Mouse (Mus musculus) liver, embryonic 13.5 days (tissue): ENCODE data around the gene Nedd9. TPM values are rescaled to one million over a fixed set of nuclear protein-coding genes. Genes with fewer than 3 reads are reported as not detected.

Experiments used
- ATAC-seq: fragments of 200-750 bp; cut with Nextera tagmentation; 2 replicates; pipeline ENCODE4 v1.8.0; 2017; ENCODE audit warnings: low read depth, mild to moderate bottlenecking, moderate number of reproducible peaks, moderate library complexity
- DNase-seq: peaks from one replicate; pipeline ENCODE4 v3.0.0; 2022
- H3K27ac ChIP-seq: fragments of 300-500 bp; sonication (generic); 2 replicates; pipeline ENCODE4 v1.5.1; 2015; ENCODE audit warnings: moderate library complexity, mild to moderate bottlenecking, inconsistent platforms
- H3K27me3 ChIP-seq: fragments of 300-500 bp; sonication (generic); 2 replicates; pipeline ENCODE4 v1.6.1; 2015; ENCODE audit warnings: mild to moderate bottlenecking, inconsistent platforms
- H3K36me3 ChIP-seq: fragments of 300-500 bp; sonication (generic); 2 replicates; pipeline ENCODE4 v1.6.1; 2015; ENCODE audit warnings: mild to moderate bottlenecking, inconsistent platforms
- H3K4me1 ChIP-seq: fragments of 300-500 bp; sonication (generic); replicated peaks from 2 replicates; pipeline ENCODE4 v1.6.1; 2015; ENCODE audit warnings: inconsistent platforms
- H3K4me2 ChIP-seq: fragments of 300-500 bp; sonication (generic); 2 replicates; pipeline ENCODE4 v1.6.1; 2015; ENCODE audit warnings: inconsistent platforms, mild to moderate bottlenecking, moderate library complexity
- H3K4me3 ChIP-seq: fragments of 300-500 bp; sonication (generic); replicated peaks from 2 replicates; pipeline ENCODE4 v1.5.1; 2015; ENCODE audit warnings: mild to moderate bottlenecking, inconsistent platforms
- H3K9ac ChIP-seq: fragments of 300-500 bp; sonication (generic); 2 replicates; pipeline ENCODE4 v1.6.1; 2015; ENCODE audit warnings: mild to moderate bottlenecking, inconsistent platforms
- H3K9me3 ChIP-seq: fragments of 300-500 bp; sonication (generic); replicated peaks from 2 replicates; pipeline ENCODE4 v1.6.1; 2016; ENCODE audit warnings: inconsistent platforms
- WGBS: fragments of 180-500 bp; shearing (Covaris S2); methylation state at CpG from one replicate; pipeline ENCODE4 v1.1.7; 2015; ENCODE audit not compliant: insufficient replicate concordance; 5-methylcytosine and 5-hydroxymethylcytosine counted together
- polyA plus RNA-seq: library from polyadenylated mRNA; unstranded; fragments of >200 nt; fragmentation: Nextera tagmentation; extraction: Ambion mirVana; gene quantifications from 2 replicates; pipeline ENCODE4 v1.2.1, GENCODE M21; 2015

Nedd9 gene
- polyA plus RNA-seq, 1 experiment from 2014 or later = 1.5 TPM

GRCm38 (mm10) chr13:41321433-41321832 is 165.7 kb downstream of the Nedd9 start:
- DNase-seq (no peak), ATAC-seq (no peak)
- 41% methylated on average over 3 of the region's 3 CpGs for WGBS
- H3K27me3 ChIP-seq = no peaks in the 10 kb centered on the region
- H3K9ac ChIP-seq = no peak overlapping the region
- H3K27ac ChIP-seq = no peak overlapping the region
- no peaks in the 10 kb centered on the region for H3K4me1 ChIP-seq
- no peaks in the 10 kb centered on the region for H3K9me3 ChIP-seq
- H3K4me2 ChIP-seq = no peak overlapping the region
- no peaks in the 10 kb centered on the region for H3K36me3 ChIP-seq
- H3K4me3 ChIP-seq = no peak overlapping the region

DNA sequence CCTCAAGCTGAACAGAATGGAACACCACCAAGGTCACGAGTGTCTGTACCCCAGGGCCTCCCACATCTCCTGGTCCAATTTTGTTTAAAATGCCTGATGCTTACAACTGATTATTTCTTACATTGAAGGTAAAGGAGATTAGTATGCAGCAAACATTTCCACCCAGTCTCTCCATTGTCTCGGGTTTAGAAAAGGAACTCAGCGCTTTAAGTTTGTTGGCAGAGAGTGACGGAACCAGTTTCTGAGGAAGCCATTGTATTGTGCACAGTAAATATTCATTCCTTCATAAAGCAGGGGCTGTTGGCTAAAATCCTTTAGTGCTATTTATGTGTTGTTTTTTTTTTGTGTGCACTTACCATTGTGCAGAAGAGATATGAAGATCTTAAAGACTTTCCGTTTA is 166.4 kb downstream of the Nedd9 start:
- Histone ChIP-seq H3K9ac (no peak overlapping the region), H3K27ac (no peak overlapping the region)
- WGBS = 70% methylated on average over 5 of the region's 5 CpGs

DNA sequence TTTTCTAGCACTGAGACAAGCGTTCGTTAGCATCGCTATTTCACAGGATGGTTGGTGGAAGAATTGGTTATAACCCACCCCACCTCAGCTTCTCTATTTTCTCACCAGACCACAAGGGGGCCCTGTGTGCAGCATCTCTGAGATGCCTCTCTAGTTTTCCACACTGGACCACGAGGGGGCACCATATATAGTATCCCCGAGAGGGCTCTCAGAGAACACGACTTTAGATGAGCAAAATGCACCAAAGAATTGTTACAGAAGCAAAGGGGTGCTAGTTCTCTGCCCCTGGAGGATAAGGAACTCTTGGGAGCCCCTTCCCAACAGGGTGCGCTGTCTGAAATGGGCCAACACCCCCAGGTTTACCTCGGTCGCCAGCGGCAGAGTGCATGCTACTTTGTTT is 184.4 kb downstream of the Nedd9 start:
- H3K36me3 ChIP-seq = no peaks in the 10 kb centered on the region
- DNase-seq (peak; percentile 37), ATAC-seq (no peak)
- no peaks in the 10 kb centered on the region for H3K9me3 ChIP-seq
- no peaks in the 10 kb centered on the region for H3K27me3 ChIP-seq
- no peak overlapping the region for H3K9ac ChIP-seq
- H3K4me1 ChIP-seq = no peaks in the 10 kb centered on the region
- no peak overlapping the region for H3K4me2 ChIP-seq
- no peak overlapping the region for H3K27ac ChIP-seq
- 50% methylated on average over 10 of the region's 10 CpGs for WGBS
- no peak overlapping the region for H3K4me3 ChIP-seq

More for the DNA sequence above, 166.4 kb downstream of the Nedd9 start:
- H3K27me3 ChIP-seq = no peaks in the 10 kb centered on the region
- H3K4me2 ChIP-seq = no peak overlapping the region
- DNase-seq = no peak
- H3K9me3 ChIP-seq = no peaks in the 10 kb centered on the region
- H3K36me3 ChIP-seq = 0 out of 2 replicates have a peak, but pooled peaks cover 1% of the 10 kb centered on the region
- no peaks in the 10 kb centered on the region for H3K4me1 ChIP-seq
- no peak overlapping the region for H3K4me3 ChIP-seq
- no peak for ATAC-seq

GRCm38 (mm10) chr13:41300037-41300436 is 187.1 kb downstream of the Nedd9 start:
- Histone ChIP-seq H3K4me2 (no peak overlapping the region), H3K27ac (no peak overlapping the region), H3K36me3 (no peaks in the 10 kb centered on the region), H3K27me3 (no peaks in the 10 kb centered on the region), H3K9ac (no peak overlapping the region), H3K4me1 (no peaks in the 10 kb centered on the region), H3K9me3 (no peaks in the 10 kb centered on the region), H3K4me3 (no peak overlapping the region)
- no peak for DNase-seq
- 42% methylated on average over 4 of the region's 4 CpGs for WGBS
- no peak for ATAC-seq

GRCm38 (mm10) chr13:41298996-41299395 is 188.2 kb downstream of the Nedd9 start:
- Histone ChIP-seq H3K27me3 (no peaks in the 10 kb centered on the region), H3K9me3 (no peaks in the 10 kb centered on the region), H3K27ac (no peak overlapping the region), H3K9ac (no peak overlapping the region), H3K4me1 (no peaks in the 10 kb centered on the region), H3K36me3 (no peaks in the 10 kb centered on the region), H3K4me2 (no peak overlapping the region), H3K4me3 (no peak overlapping the region)
- DNase-seq = no peak
- 53% methylated on average over 5 of the region's 5 CpGs for WGBS
- ATAC-seq = no peak

DNA sequence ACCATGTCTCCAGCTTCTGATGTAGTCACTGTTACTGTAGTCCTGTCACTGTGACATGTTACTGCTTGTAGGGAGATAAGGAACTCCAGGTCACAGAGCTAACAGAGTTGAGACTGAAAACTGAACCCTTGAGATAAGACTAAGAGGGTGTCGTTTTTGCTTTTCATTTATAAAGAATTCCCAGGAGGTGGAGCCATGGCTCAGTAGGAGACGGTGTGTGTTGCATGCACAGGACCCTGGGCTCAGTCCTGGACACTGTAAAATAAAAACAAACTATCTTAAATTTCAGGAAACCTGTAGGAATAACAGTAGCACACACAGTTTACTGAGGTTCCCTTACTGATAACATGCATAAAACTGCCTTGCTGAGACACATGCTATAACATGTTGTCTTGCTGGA is 188.6 kb downstream of the Nedd9 start:
- Histone ChIP-seq H3K4me1 (no peaks in the 10 kb centered on the region), H3K4me2 (no peak overlapping the region), H3K36me3 (no peaks in the 10 kb centered on the region), H3K4me3 (no peak overlapping the region), H3K27ac (no peak overlapping the region), H3K9me3 (no peaks in the 10 kb centered on the region), H3K27me3 (no peaks in the 10 kb centered on the region; the same call in 1 of the 2 replicates), H3K9ac (no peak overlapping the region)
- no peak for DNase-seq
- ATAC-seq = 0 out of 2 replicates have a peak, but pooled peaks have one; percentile 43
- 7% methylated on average over 2 of the region's 2 CpGs for WGBS

DNA sequence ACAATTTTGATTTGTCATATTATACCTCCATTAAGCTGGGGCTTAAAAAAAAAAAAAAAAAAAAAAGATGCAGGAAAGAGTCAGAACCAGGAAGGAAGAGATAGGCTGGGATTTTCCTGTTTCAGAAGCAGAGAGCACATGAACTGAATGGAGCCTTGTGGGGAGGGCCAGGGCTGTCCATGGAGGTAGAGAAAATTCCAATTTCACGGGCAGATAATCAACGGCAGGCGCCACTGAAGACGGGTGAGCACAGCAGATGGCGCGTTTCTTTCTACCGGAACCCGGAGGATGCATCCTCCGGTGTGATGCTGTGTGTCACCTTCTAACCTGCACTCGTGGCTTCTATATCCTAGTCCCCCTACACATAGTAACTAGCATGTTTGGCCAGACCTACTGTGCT is 190.8 kb downstream of the Nedd9 start:
- 74% methylated on average over 10 of the region's 10 CpGs for WGBS
- H3K36me3 ChIP-seq = no peaks in the 10 kb centered on the region
- DNase-seq (no peak), ATAC-seq (no peak)
- no peaks in the 10 kb centered on the region; the same call in 1 of the 2 replicates for H3K27me3 ChIP-seq
- H3K4me3 ChIP-seq = no peak overlapping the region
- no peak overlapping the region for H3K27ac ChIP-seq
- H3K4me2 ChIP-seq = no peak overlapping the region
- no peaks in the 10 kb centered on the region for H3K9me3 ChIP-seq
- H3K9ac ChIP-seq = no peak overlapping the region
- H3K4me1 ChIP-seq = no peaks in the 10 kb centered on the region

DNA sequence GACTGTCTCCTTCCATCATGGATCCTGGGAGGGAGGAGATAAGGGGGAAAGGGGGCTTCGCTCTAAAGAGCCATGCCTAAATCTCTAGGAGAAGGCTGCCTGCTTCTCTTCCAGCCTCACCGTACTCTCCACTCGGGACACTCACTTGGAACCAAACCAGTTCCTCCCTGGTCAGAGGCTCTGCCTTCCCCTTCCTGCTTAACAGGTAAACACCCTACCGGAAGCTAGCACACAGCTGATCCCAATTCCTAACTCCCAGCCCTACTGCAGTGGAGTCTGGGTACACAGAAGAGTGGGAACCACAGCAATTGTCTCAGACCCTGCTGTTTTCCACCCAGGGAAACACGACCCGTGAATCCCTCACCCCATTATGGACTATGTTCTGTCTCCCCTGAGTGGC is 191.3 kb downstream of the Nedd9 start:
- no peak for DNase-seq

DNA sequence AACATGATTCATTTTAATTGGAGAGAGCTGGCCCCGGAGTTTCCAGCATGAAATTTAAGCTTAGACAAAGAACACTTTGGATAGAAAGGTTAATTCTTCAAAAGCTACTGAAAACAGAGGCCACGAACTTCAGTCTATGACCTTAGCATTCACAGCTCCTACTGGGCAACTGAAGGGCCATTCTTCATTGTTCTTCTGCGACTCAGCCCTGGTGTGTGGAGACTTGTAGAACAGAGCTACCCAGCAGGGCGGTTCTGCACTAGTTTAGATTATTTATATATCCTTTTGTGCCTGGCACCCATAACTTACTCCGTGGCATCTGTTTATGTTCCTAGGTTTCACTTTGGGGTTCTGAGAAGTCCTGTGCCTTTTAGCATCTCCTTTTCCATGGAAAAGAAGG is 193.6 kb downstream of the Nedd9 start:
- DNase-seq (no peak), ATAC-seq (no peak)
- WGBS = 58% methylated on average over 5 of the region's 5 CpGs
- Histone ChIP-seq H3K9me3 (no peaks in the 10 kb centered on the region), H3K27ac (no peak overlapping the region), H3K36me3 (no peaks in the 10 kb centered on the region), H3K4me3 (no peak overlapping the region), H3K27me3 (no peaks in the 10 kb centered on the region; the same call in 1 of the 2 replicates), H3K4me1 (no peaks in the 10 kb centered on the region), H3K9ac (no peak overlapping the region), H3K4me2 (no peak overlapping the region)

More for the DNA sequence above, 191.3 kb downstream of the Nedd9 start:
- H3K36me3 ChIP-seq = no peaks in the 10 kb centered on the region
- 55% methylated on average over 6 of the region's 6 CpGs for WGBS
- no peaks in the 10 kb centered on the region for H3K4me1 ChIP-seq
- H3K4me3 ChIP-seq = no peak overlapping the region
- H3K9ac ChIP-seq = no peak overlapping the region
- H3K9me3 ChIP-seq = no peaks in the 10 kb centered on the region
- no peak overlapping the region for H3K27ac ChIP-seq
- H3K27me3 ChIP-seq = no peaks in the 10 kb centered on the region; the same call in 1 of the 2 replicates
- no peak overlapping the region for H3K4me2 ChIP-seq
- ATAC-seq = no peak

GRCm38 (mm10) chr13:41291466-41291974 is 195.6 kb downstream of the Nedd9 start:
- H3K4me3 ChIP-seq = no peak overlapping the region
- no peak for ATAC-seq
- no peaks in the 10 kb centered on the region; the same call in 1 of the 2 replicates for H3K27me3 ChIP-seq
- H3K4me1 ChIP-seq = no peaks in the 10 kb centered on the region
- H3K36me3 ChIP-seq = no peaks in the 10 kb centered on the region
- H3K9ac ChIP-seq = no peak overlapping the region
- H3K27ac ChIP-seq = no peak overlapping the region
- no peaks in the 10 kb centered on the region for H3K9me3 ChIP-seq
- H3K4me2 ChIP-seq = no peak overlapping the region
- DNase-seq = no peak
- 52% methylated on average over 4 of the region's 4 CpGs for WGBS

DNA sequence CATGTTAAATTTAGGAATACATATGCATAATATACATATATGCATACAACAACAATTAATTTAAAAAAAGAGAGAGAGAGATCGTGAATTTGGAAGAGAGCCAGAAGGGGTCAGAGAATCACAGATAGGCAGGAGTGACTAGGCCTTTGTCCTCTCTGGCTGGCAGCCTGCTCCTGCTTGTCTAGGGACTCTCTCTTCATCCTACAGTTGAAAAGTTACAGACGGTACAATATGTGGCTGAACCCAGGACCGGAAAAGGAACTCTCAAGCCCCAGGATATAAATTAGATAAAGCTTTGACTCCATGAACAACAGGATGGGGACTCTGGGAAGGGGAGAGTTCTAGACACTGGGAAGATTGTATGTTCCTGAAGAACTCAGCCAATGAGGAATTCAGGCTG is 200.9 kb downstream of the Nedd9 start:
- Histone ChIP-seq H3K9me3 (no peaks in the 10 kb centered on the region), H3K9ac (no peak overlapping the region), H3K36me3 (no peaks in the 10 kb centered on the region), H3K27ac (no peak overlapping the region), H3K27me3 (no peaks in the 10 kb centered on the region), H3K4me1 (no peaks in the 10 kb centered on the region), H3K4me3 (no peak overlapping the region), H3K4me2 (no peak overlapping the region)
- DNase-seq (no peak), ATAC-seq (no peak)
- WGBS = 57% methylated on average over 3 of the region's 3 CpGs

- Histone ChIP-seq H3K9ac (no peak overlapping the region), H3K36me3 (no peaks in the 10 kb centered on the region), H3K27ac (no peak overlapping the region), H3K9me3 (no peaks in the 10 kb centered on the region), H3K4me2 (no peak overlapping the region), H3K4me1 (no peaks in the 10 kb centered on the region), H3K4me3 (no peak overlapping the region), H3K27me3 (no peaks in the 10 kb centered on the region)
- 53% methylated on average over 4 of the region's 4 CpGs for WGBS
- no peak for DNase-seq
- no peak for ATAC-seq
Observed at GRCm38 (mm10) chr13:41285448-41285847, 201.7 kb downstream of the Nedd9 start.
